Mouse (Mus musculus) intestine, postnatal 0 days (tissue): ENCODE data around the gene Tdrd9. TPM values are rescaled to one million over a fixed set of nuclear protein-coding genes. Genes with fewer than 3 reads are reported as not detected.
A peak's percentile ranks its signal among the peaks of the same experiment; 100 is the strongest.

Source experiments
- ATAC-seq: fragments of 200-750 bp; cut with Nextera tagmentation; 2 replicates; pipeline ENCODE4 v1.8.0; 2017; ENCODE audit warnings: mild to moderate bottlenecking, moderate TSS enrichment, moderate library complexity
- H3K27ac ChIP-seq: fragments of 300-500 bp; sonication (generic); 2 replicates; pipeline ENCODE4 v1.5.1; 2014; ENCODE audit warnings: mild to moderate bottlenecking, low read depth, low read length, moderate library complexity
- H3K27me3 ChIP-seq: fragments of 300-500 bp; sonication (generic); replicated peaks from 2 replicates; pipeline ENCODE4 v1.6.1; 2014; ENCODE audit warnings: low read length, mixed read lengths; ENCODE audit not compliant: control insufficient read depth, insufficient read depth
- H3K36me3 ChIP-seq: fragments of 300-500 bp; sonication (generic); 2 replicates; pipeline ENCODE4 v1.6.1; 2014; ENCODE audit warnings: mild to moderate bottlenecking, moderate library complexity; ENCODE audit not compliant: control insufficient read depth, insufficient read depth
- H3K4me1 ChIP-seq: fragments of 300-500 bp; sonication (generic); replicated peaks from 2 replicates; pipeline ENCODE4 v1.6.1; 2014; ENCODE audit warnings: antibody characterized with exemption, low read length, mixed read lengths; ENCODE audit not compliant: control insufficient read depth, insufficient read depth
- H3K4me2 ChIP-seq: fragments of 300-500 bp; sonication (generic); replicated peaks from 2 replicates; pipeline ENCODE4 v1.6.1; 2014; ENCODE audit warnings: low read depth, mild to moderate bottlenecking, moderate library complexity
- H3K4me3 ChIP-seq: fragments of 300-500 bp; sonication (generic); 2 replicates; pipeline ENCODE4 v1.5.1; 2014; ENCODE audit warnings: low read depth, low read length
- H3K9ac ChIP-seq: fragments of 300-500 bp; sonication (generic); 2 replicates; pipeline ENCODE4 v1.6.1; 2014; ENCODE audit warnings: mild to moderate bottlenecking, low read depth, low read length
- H3K9me3 ChIP-seq: fragments of 300-500 bp; sonication (generic); 2 replicates; pipeline ENCODE4 v1.6.1; 2016; ENCODE audit warnings: mixed run types; ENCODE audit not compliant: control insufficient read depth
- CTCF ChIP-seq: sonication (generic); IDR thresholded peaks from 2 replicates; pipeline ENCODE4 v1.5.1; 2016; ENCODE audit warnings: low read depth, mild to moderate bottlenecking, control low read depth, antibody characterized with exemption, moderate library complexity
- WGBS: fragments of 180-500 bp; shearing (Covaris S2); extraction: QIAGEN DNeasy Blood & Tissue Kit; methylation state at CpG from one replicate; pipeline ENCODE4 v1.1.7; 2014; 5-methylcytosine and 5-hydroxymethylcytosine counted together
- polyA plus RNA-seq: library from polyadenylated mRNA; unstranded; fragments of >200 nt; fragmentation: Nextera tagmentation; extraction: Ambion mirVana; gene quantifications from 2 replicates; pipeline ENCODE4 v1.2.1, GENCODE M21; 2015

Gene Tdrd9
- polyA plus RNA-seq, 1 experiment from 2014 or later = 0.04 TPM

DNA sequence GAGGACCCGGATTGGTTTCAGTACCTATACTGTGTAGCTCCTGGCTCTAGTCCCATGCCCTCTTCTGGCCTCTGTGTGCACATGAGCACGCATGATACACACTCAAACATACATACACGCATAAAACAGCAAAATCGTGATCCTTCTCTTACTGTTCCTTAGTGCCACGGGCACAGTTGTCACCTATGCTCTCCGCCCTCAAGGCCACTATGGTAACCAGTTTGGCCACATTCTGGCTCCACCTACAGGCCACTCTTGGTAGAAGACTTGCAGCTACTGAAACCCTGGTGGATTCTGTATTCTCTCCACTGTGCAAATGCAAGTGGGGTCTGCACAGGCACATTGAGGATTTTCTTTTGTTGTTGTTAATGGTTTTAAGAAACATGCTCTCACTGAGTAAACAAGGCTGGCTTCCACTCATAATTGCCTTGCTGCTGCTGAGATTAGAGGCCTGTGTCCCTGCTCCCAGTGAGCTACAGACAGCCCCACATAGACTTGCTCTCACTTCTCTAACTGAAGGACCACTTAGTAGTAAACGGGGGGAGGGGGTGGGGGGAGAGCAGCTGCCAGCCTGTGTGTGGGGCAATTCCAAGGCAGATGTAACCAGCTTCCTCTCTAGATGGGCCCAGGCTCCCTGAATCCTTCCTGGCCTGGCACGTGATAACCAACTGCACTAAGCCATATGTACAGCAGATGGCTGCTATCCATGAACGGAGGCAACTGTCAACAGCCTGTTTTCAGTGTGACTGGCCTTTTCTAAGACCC, 13.1 kb upstream of the Tdrd9 start:
- Histone ChIP-seq H3K4me2 (no peak overlapping the region), H3K4me3 (no peak overlapping the region), H3K36me3 (peaks cover 34% of the 10 kb centered on the region), H3K27ac (no peak overlapping the region), H3K9ac (no peak overlapping the region), H3K27me3 (no peaks in the 10 kb centered on the region), H3K4me1 (no peaks in the 10 kb centered on the region), H3K9me3 (no peaks in the 10 kb centered on the region)
- TF ChIP-seq CTCF = peak; percentile 90
- peak; percentile 60; the same call in 1 of the 2 replicates for ATAC-seq
- 36% methylated on average over 9 of the region's 9 CpGs for WGBS

- Histone ChIP-seq H3K27me3 (no peaks in the 10 kb centered on the region), H3K9ac (no peak overlapping the region), H3K9me3 (no peaks in the 10 kb centered on the region), H3K27ac (no peak overlapping the region), H3K4me3 (no peak overlapping the region), H3K36me3 (peaks cover 39% of the 10 kb centered on the region), H3K4me1 (0 out of 2 replicates have a peak, but pooled peaks cover 6% of the 10 kb centered on the region), H3K4me2 (no peak overlapping the region)
- 84% methylated on average over 5 of the region's 5 CpGs for WGBS
- no peak for ATAC-seq
- TF ChIP-seq CTCF = no peak
These were observed 8.0 kb upstream of the Tdrd9 start for GRCm38 (mm10) chr12:111963339-111963738.

GRCm38 (mm10) chr12:111966683-111967173, 4.6 kb upstream of the Tdrd9 start, which contains the start of gene Atp5mpl:
TSS of gene Atp5mpl (minus strand) at chr12:111966977.
- Histone ChIP-seq H3K4me3 (peak within 1 kb of the TSS; percentile 93), H3K9me3 (no peaks in the 10 kb centered on the region), H3K27ac (peak within 1 kb of the TSS; percentile 74), H3K27me3 (no peaks in the 10 kb centered on the region), H3K36me3 (peaks cover 13% of the 10 kb centered on the region), H3K4me1 (0 out of 2 replicates have a peak, but pooled peaks cover 6% of the 10 kb centered on the region), H3K9ac (peak within 1 kb of the TSS; percentile 97), H3K4me2 (peak within 1 kb of the TSS; percentile 65)
- ATAC-seq = peak; percentile 89
- peak; percentile 97 for TF ChIP-seq CTCF
- WGBS = under 1% methylated on average over 37 of the region's 37 CpGs

DNA sequence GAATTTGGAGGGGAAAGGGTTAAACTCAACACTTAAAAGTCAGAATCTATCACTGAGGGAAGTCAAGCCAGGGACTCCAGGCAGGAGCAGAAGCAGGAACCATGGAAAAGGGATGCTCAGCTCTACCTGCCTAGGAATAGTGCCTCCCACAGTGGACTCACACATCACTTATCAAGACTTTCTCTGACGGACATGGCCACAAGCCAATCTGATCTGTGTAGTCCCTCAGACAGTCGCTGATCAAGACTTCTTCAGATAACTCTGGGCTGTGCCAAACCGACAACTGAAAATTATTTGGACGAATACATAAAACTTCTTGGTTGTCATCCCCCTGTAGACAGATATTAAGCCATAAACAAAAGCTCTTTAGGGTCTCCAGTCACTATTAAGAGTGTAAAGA, 1.3 kb upstream of the Tdrd9 start:
- Histone ChIP-seq H3K36me3 (no peaks in the 10 kb centered on the region), H3K4me3 (no peak overlapping the region), H3K27me3 (no peaks in the 10 kb centered on the region), H3K4me1 (0 out of 2 replicates have a peak, but pooled peaks cover 6% of the 10 kb centered on the region), H3K9ac (no peak overlapping the region), H3K4me2 (no peak overlapping the region), H3K9me3 (no peaks in the 10 kb centered on the region), H3K27ac (no peak overlapping the region)
- no peak for ATAC-seq
- TF ChIP-seq CTCF = no peak
- 74% methylated on average over 4 of the region's 4 CpGs for WGBS

GRCm38 (mm10) chr12:111972504-111972903, 1.1 kb downstream of the Tdrd9 start:
- WGBS = 88% methylated on average over 10 of the region's 10 CpGs
- Histone ChIP-seq H3K4me3 (no peak overlapping the region), H3K27me3 (no peaks in the 10 kb centered on the region), H3K27ac (no peak overlapping the region), H3K4me2 (no peak overlapping the region), H3K9ac (no peak overlapping the region), H3K9me3 (no peaks in the 10 kb centered on the region), H3K4me1 (no peaks in the 10 kb centered on the region), H3K36me3 (no peaks in the 10 kb centered on the region)
- TF ChIP-seq CTCF = no peak
- ATAC-seq = no peak

GRCm38 (mm10) chr12:111974578-111974977, 3.2 kb downstream of the Tdrd9 start:
- TF ChIP-seq CTCF = no peak
- H3K9ac ChIP-seq = no peak overlapping the region
- no peaks in the 10 kb centered on the region for H3K36me3 ChIP-seq
- WGBS = 72% methylated on average over 6 of the region's 6 CpGs
- H3K4me2 ChIP-seq = no peak overlapping the region
- no peaks in the 10 kb centered on the region for H3K27me3 ChIP-seq
- H3K4me1 ChIP-seq = no peaks in the 10 kb centered on the region
- no peak overlapping the region for H3K4me3 ChIP-seq
- no peak overlapping the region for H3K27ac ChIP-seq
- H3K9me3 ChIP-seq = no peaks in the 10 kb centered on the region
- no peak for ATAC-seq
